Mouse (Mus musculus) liver, embryonic 14 days (tissue): Measurements from ENCODE around the gene Kctd10. TPM values are rescaled to one million over a fixed set of nuclear protein-coding genes. Genes with fewer than 3 reads are reported as not detected.

Source experiments
- polyA plus RNA-seq: library from polyadenylated mRNA; depleted of rRNA; stranded (reverse); fragments of >200 nt; gene quantifications from 2 replicates; pipeline ENCODE4 v1.2.3, GENCODE M21; 2012; rRNA removed

Kctd10 gene
- 13.1 and 14.4 TPM in 2 replicates for polyA plus RNA-seq

GRCm38 (mm10) chr5:114380209-114381012 lies at the start of gene Kctd10, which contains the start of gene Ube3b:
TSS of gene Kctd10 (minus strand) at chr5:114380508.
TSS of gene Ube3b (plus strand) at chr5:114380607.

Other genes starting within 250 kb of the Kctd10 start
- gene Acacb, start 234.0 kb downstream of the Kctd10 start, polyA plus RNA-seq, result 0.14 and 0.22 TPM in 2 replicates
- gene Foxn4, start 106.7 kb downstream of the Kctd10 start, polyA plus RNA-seq, result not detected in 2 replicates
- gene Myo1h, start 91.3 kb downstream of the Kctd10 start, polyA plus RNA-seq, result 0.10 and 0.14 TPM in 2 replicates
- 10.5 and 12.9 TPM in 2 replicates for gene Ube3b, start 99 bp upstream of the Kctd10 start, polyA plus RNA-seq
- gene Mmab, start 63.6 kb upstream of the Kctd10 start, polyA plus RNA-seq, result 7.5 and 7.9 TPM in 2 replicates
- gene Mvk, start 63.8 kb upstream of the Kctd10 start, polyA plus RNA-seq, result 17.6 and 19.7 TPM in 2 replicates
- gene Fam222a, start 187.5 kb upstream of the Kctd10 start, polyA plus RNA-seq, result 0.59 and 0.70 TPM in 2 replicates